Mouse (Mus musculus): ENCODE results near the gene R3hdml. TPM values are rescaled to one million over a fixed set of nuclear protein-coding genes. Genes with fewer than 3 reads are reported as not detected.

Gene R3hdml
- polyA plus RNA-seq, 1 experiment from 2014 or later = 0.40 TPM

- WGBS = 67% methylated on average over 5 of the region's 5 CpGs
- TF ChIP-seq CTCF (IDR thresholded peaks at IDR 0.05; ENCODE audit: low read depth) (no peak), EP300 (optimal IDR thresholded peaks at IDR 0.05) (no peak)
- DNase-seq (ENCODE audit: low spot score) (no peak), ATAC-seq (ENCODE audit: low FRiP score, low TSS enrichment) (no peak)
- Histone ChIP-seq H3K4me1 (replicated peaks; ENCODE audit: control insufficient read depth, insufficient read depth) (no peaks in the 10 kb centered on the region), H3K27ac (replicated peaks) (no peak overlapping the region), H3K4me3 (ENCODE audit: low read depth, low read length) (no peak overlapping the region), H3K9ac (ENCODE audit: low read length) (no peak overlapping the region), H3K9me3 (ENCODE audit: control insufficient read depth, low read length) (no peaks in the 10 kb centered on the region), H3K27me3 (ENCODE audit: control insufficient read depth, insufficient read depth, low read length) (no peaks in the 10 kb centered on the region), H3K4me2 (replicated peaks; ENCODE audit: low read depth) (no peak overlapping the region), H3K36me3 (ENCODE audit: control insufficient read depth, insufficient read depth, low read length) (no peaks in the 10 kb centered on the region)
These were observed 29.7 kb upstream of the R3hdml start for GRCm38 (mm10) chr2:163462386-163462785.

GRCm38 (mm10) chr2:163462801-163463200, 29.3 kb upstream of the R3hdml start:
- H3K36me3 ChIP-seq (ENCODE audit: control insufficient read depth, insufficient read depth, low read length) = no peaks in the 10 kb centered on the region
- no peak overlapping the region for H3K27ac ChIP-seq (replicated peaks)
- WGBS = 64% methylated on average over 11 of the region's 11 CpGs
- no peaks in the 10 kb centered on the region for H3K27me3 ChIP-seq (ENCODE audit: control insufficient read depth, insufficient read depth, low read length)
- H3K4me1 ChIP-seq (replicated peaks; ENCODE audit: control insufficient read depth, insufficient read depth) = no peaks in the 10 kb centered on the region
- no peak overlapping the region for H3K4me3 ChIP-seq (ENCODE audit: low read depth, low read length)
- no peak for DNase-seq (ENCODE audit: low spot score)
- H3K9ac ChIP-seq (ENCODE audit: low read length) = no peak overlapping the region
- ATAC-seq (ENCODE audit: low FRiP score, low TSS enrichment) = no peak
- no peaks in the 10 kb centered on the region for H3K9me3 ChIP-seq (ENCODE audit: control insufficient read depth, low read length)
- TF ChIP-seq EP300 (optimal IDR thresholded peaks at IDR 0.05) (no peak), CTCF (IDR thresholded peaks at IDR 0.05; ENCODE audit: low read depth) (no peak)
- no peak overlapping the region for H3K4me2 ChIP-seq (replicated peaks; ENCODE audit: low read depth)

- H3K4me2 ChIP-seq (replicated peaks; ENCODE audit: low read depth) = no peak overlapping the region
- H3K4me3 ChIP-seq (ENCODE audit: low read depth, low read length) = no peak overlapping the region
- no peak overlapping the region for H3K27ac ChIP-seq (replicated peaks)
- H3K36me3 ChIP-seq (ENCODE audit: control insufficient read depth, insufficient read depth, low read length) = no peaks in the 10 kb centered on the region
- no peak for ATAC-seq (ENCODE audit: low FRiP score, low TSS enrichment)
- no peaks in the 10 kb centered on the region for H3K27me3 ChIP-seq (ENCODE audit: control insufficient read depth, insufficient read depth, low read length)
- 49% methylated on average over 10 of the region's 10 CpGs for WGBS
- no peaks in the 10 kb centered on the region for H3K4me1 ChIP-seq (replicated peaks; ENCODE audit: control insufficient read depth, insufficient read depth)
- H3K9me3 ChIP-seq (ENCODE audit: control insufficient read depth, low read length) = no peaks in the 10 kb centered on the region
- DNase-seq (ENCODE audit: low spot score) = no peak
- no peak overlapping the region for H3K9ac ChIP-seq (ENCODE audit: low read length)
- TF ChIP-seq CTCF (IDR thresholded peaks at IDR 0.05; ENCODE audit: low read depth) (no peak), EP300 (optimal IDR thresholded peaks at IDR 0.05) (no peak)
These were observed 28.8 kb upstream of the R3hdml start for GRCm38 (mm10) chr2:163463251-163463769.

GRCm38 (mm10) chr2:163463998-163464397, 28.1 kb upstream of the R3hdml start:
- no peak for ATAC-seq (ENCODE audit: low FRiP score, low TSS enrichment)
- H3K4me1 ChIP-seq (replicated peaks; ENCODE audit: control insufficient read depth, insufficient read depth) = no peaks in the 10 kb centered on the region
- H3K9me3 ChIP-seq (ENCODE audit: control insufficient read depth, low read length) = no peaks in the 10 kb centered on the region
- no peaks in the 10 kb centered on the region for H3K36me3 ChIP-seq (ENCODE audit: control insufficient read depth, insufficient read depth, low read length)
- DNase-seq (ENCODE audit: low spot score) = no peak
- no peak overlapping the region for H3K4me3 ChIP-seq (ENCODE audit: low read depth, low read length)
- no peak overlapping the region for H3K4me2 ChIP-seq (replicated peaks; ENCODE audit: low read depth)
- no peaks in the 10 kb centered on the region for H3K27me3 ChIP-seq (ENCODE audit: control insufficient read depth, insufficient read depth, low read length)
- H3K9ac ChIP-seq (ENCODE audit: low read length) = no peak overlapping the region
- no peak overlapping the region for H3K27ac ChIP-seq (replicated peaks)
- 66% methylated on average over 4 of the region's 4 CpGs for WGBS
- no peak for TF ChIP-seq EP300 (optimal IDR thresholded peaks at IDR 0.05)
- TF ChIP-seq CTCF (IDR thresholded peaks at IDR 0.05; ENCODE audit: low read depth) = no peak

- Histone ChIP-seq H3K4me1 (replicated peaks; ENCODE audit: control insufficient read depth, insufficient read depth) (no peaks in the 10 kb centered on the region), H3K4me3 (ENCODE audit: low read depth, low read length) (no peak overlapping the region), H3K4me2 (replicated peaks; ENCODE audit: low read depth) (no peak overlapping the region), H3K9ac (ENCODE audit: low read length) (no peak overlapping the region), H3K27ac (replicated peaks) (no peak overlapping the region), H3K36me3 (ENCODE audit: control insufficient read depth, insufficient read depth, low read length) (no peaks in the 10 kb centered on the region), H3K9me3 (ENCODE audit: control insufficient read depth, low read length) (no peaks in the 10 kb centered on the region), H3K27me3 (ENCODE audit: control insufficient read depth, insufficient read depth, low read length) (no peaks in the 10 kb centered on the region)
- 49% methylated on average over 6 of the region's 6 CpGs for WGBS
- TF ChIP-seq CTCF (IDR thresholded peaks at IDR 0.05; ENCODE audit: low read depth) (no peak), EP300 (optimal IDR thresholded peaks at IDR 0.05) (no peak)
- no peak for ATAC-seq (ENCODE audit: low FRiP score, low TSS enrichment)
- DNase-seq (ENCODE audit: low spot score) = no peak
These were observed 27.6 kb upstream of the R3hdml start for GRCm38 (mm10) chr2:163464562-163464961.

- peak; percentile 56 for DNase-seq (ENCODE audit: low spot score)
- Histone ChIP-seq H3K4me1 (replicated peaks; ENCODE audit: control insufficient read depth, insufficient read depth) (0 out of 2 replicates have a peak, but pooled peaks cover 3% of the 10 kb centered on the region), H3K9me3 (ENCODE audit: control insufficient read depth, low read length) (no peaks in the 10 kb centered on the region), H3K27me3 (ENCODE audit: control insufficient read depth, insufficient read depth, low read length) (no peaks in the 10 kb centered on the region), H3K9ac (ENCODE audit: low read length) (no peak overlapping the region), H3K36me3 (ENCODE audit: control insufficient read depth, insufficient read depth, low read length) (no peaks in the 10 kb centered on the region; the same call in 1 of the 2 replicates), H3K4me2 (replicated peaks; ENCODE audit: low read depth) (no peak overlapping the region), H3K4me3 (ENCODE audit: low read depth, low read length) (no peak overlapping the region), H3K27ac (replicated peaks) (no peak overlapping the region)
- WGBS = 43% methylated on average over 8 of the region's 8 CpGs
- TF ChIP-seq CTCF (IDR thresholded peaks at IDR 0.05; ENCODE audit: low read depth) = no peak
- no peak for TF ChIP-seq EP300 (optimal IDR thresholded peaks at IDR 0.05)
- ATAC-seq (ENCODE audit: low FRiP score, low TSS enrichment) = peak; percentile 87
These were observed 25.3 kb upstream of the R3hdml start for GRCm38 (mm10) chr2:163466771-163467170.
